Mouse (Mus musculus) stomach, postnatal 0 days (tissue): Measurements from ENCODE around the gene Rnf121. TPM values are rescaled to one million over a fixed set of nuclear protein-coding genes. Genes with fewer than 3 reads are reported as not detected.

Source experiments
- ATAC-seq: fragments of 200-750 bp; cut with Nextera tagmentation; 2 replicates; pipeline ENCODE4 v1.8.0; 2017; ENCODE audit not compliant: low FRiP score, low TSS enrichment
- DNase-seq: peaks from one replicate; pipeline ENCODE4 v3.0.0-alpha.2; 2016; ENCODE audit warnings: low spot score
- H3K27ac ChIP-seq: fragments of 300-500 bp; sonication (generic); replicated peaks from 2 replicates; pipeline ENCODE4 v1.5.1; 2014; ENCODE audit warnings: mild to moderate bottlenecking, control low read depth
- H3K27me3 ChIP-seq: fragments of 300-500 bp; sonication (generic); 2 replicates; pipeline ENCODE4 v1.6.1; 2014; ENCODE audit warnings: low read length; ENCODE audit not compliant: control insufficient read depth, insufficient read depth
- H3K36me3 ChIP-seq: fragments of 300-500 bp; sonication (generic); 2 replicates; pipeline ENCODE4 v1.6.1; 2014; ENCODE audit warnings: low read length, mixed read lengths; ENCODE audit not compliant: control insufficient read depth, insufficient read depth
- H3K4me1 ChIP-seq: fragments of 300-500 bp; sonication (generic); replicated peaks from 2 replicates; pipeline ENCODE4 v1.6.1; 2014; ENCODE audit warnings: antibody characterized with exemption; ENCODE audit not compliant: control insufficient read depth, insufficient read depth
- H3K4me2 ChIP-seq: fragments of 300-500 bp; sonication (generic); replicated peaks from 2 replicates; pipeline ENCODE4 v1.6.1; 2014; ENCODE audit warnings: low read depth, mild to moderate bottlenecking, control low read depth, moderate library complexity
- H3K4me3 ChIP-seq: fragments of 300-500 bp; sonication (generic); 2 replicates; pipeline ENCODE4 v1.5.1; 2014; ENCODE audit warnings: low read depth, low read length, control low read depth
- H3K9ac ChIP-seq: fragments of 300-500 bp; sonication (generic); 2 replicates; pipeline ENCODE4 v1.6.1; 2014; ENCODE audit warnings: mild to moderate bottlenecking, low read length, control low read depth, mixed read lengths
- H3K9me3 ChIP-seq: fragments of 300-500 bp; sonication (generic); 2 replicates; pipeline ENCODE4 v1.6.1; 2016; ENCODE audit warnings: low read length; ENCODE audit not compliant: control insufficient read depth
- CTCF ChIP-seq: IDR thresholded peaks from 2 replicates; pipeline ENCODE4 v1.5.1; 2016; ENCODE audit warnings: antibody characterized with exemption, low read depth, mild to moderate bottlenecking, moderate library complexity
- EP300 ChIP-seq: optimal IDR thresholded peaks from 2 replicates; pipeline ENCODE3; 2016; ENCODE audit warnings: antibody characterized with exemption
- WGBS: fragments of 180-500 bp; shearing (Covaris S2); extraction: QIAGEN DNeasy Blood & Tissue Kit; methylation state at CpG from one replicate; pipeline ENCODE4 v1.1.7; 2014; 5-methylcytosine and 5-hydroxymethylcytosine counted together
- polyA plus RNA-seq: library from polyadenylated mRNA; unstranded; fragments of >200 nt; fragmentation: Nextera tagmentation; extraction: Ambion mirVana; gene quantifications from 2 replicates; pipeline ENCODE4 v1.2.1, GENCODE M21; 2015

Gene Rnf121
- polyA plus RNA-seq = 18.0 and 18.7 TPM in 2 replicates

- DNase-seq (peak; percentile 95), ATAC-seq (peak; percentile 98)
- TF ChIP-seq CTCF (no peak), EP300 (no peak)
- WGBS = under 1% methylated on average over 56 of the region's 56 CpGs
- Histone ChIP-seq H3K9ac (peak within 1 kb of the TSS; percentile 64), H3K36me3 (no peaks in the 10 kb centered on the region), H3K4me1 (peaks cover 7% of the 10 kb centered on the region; the same call in 1 of the 2 replicates), H3K4me3 (peak within 1 kb of the TSS; percentile 71), H3K27ac (peak within 1 kb of the TSS; percentile 87), H3K9me3 (no peaks in the 10 kb centered on the region), H3K4me2 (peak within 1 kb of the TSS; percentile 70), H3K27me3 (no peaks in the 10 kb centered on the region)
Observed at GRCm38 (mm10) chr7:102065046-102065891, at the start of gene Rnf121, which contains the start of the genes Xndc1 and Xntrpc. Gene Rnf121 (minus strand): TSS chr7:102065469. Gene Xndc1 (plus strand): TSS chr7:102065511. Gene Xntrpc (plus strand): TSS chr7:102065713.

DNA sequence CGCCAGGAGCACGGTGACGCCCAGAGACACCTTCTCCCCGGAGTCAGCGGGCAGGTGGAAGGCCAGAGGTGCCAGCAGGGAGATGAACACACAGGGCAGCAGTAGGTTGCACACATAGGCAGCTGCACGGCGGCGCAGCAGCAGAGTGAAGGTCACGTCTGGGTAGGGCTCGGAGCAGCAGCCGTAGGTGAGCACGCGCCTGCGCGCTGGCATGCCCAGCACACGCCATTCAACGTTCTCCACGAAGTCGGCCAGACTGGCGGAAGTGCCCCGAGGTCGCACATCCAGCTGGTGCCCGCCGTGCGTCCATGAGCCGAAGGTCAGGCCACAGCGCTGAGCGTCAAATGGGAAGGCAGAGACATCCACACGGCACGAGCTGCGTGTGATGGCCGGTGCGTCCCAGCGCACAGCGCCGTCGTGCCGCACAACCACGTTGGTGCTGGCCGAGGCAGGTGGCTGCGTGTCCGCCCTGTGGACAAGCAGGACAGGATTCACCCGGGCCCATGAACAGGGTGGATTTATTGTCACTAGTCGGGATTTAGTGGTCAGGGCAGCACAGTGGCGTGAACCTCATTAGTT lies 48.0 kb upstream of the Rnf121 start:
- ATAC-seq (no peak), DNase-seq (no peak)
- H3K27me3 ChIP-seq = no peaks in the 10 kb centered on the region
- H3K27ac ChIP-seq = no peak overlapping the region
- no peak overlapping the region for H3K4me2 ChIP-seq
- no peak for TF ChIP-seq CTCF
- no peak for TF ChIP-seq EP300
- no peak overlapping the region for H3K4me3 ChIP-seq
- H3K9me3 ChIP-seq = no peaks in the 10 kb centered on the region
- 74% methylated on average over 45 of the region's 45 CpGs for WGBS
- no peak overlapping the region for H3K9ac ChIP-seq
- no peaks in the 10 kb centered on the region for H3K36me3 ChIP-seq
- no peaks in the 10 kb centered on the region for H3K4me1 ChIP-seq

GRCm38 (mm10) chr7:102109746-102110145 lies 44.5 kb upstream of the Rnf121 start:
- Histone ChIP-seq H3K36me3 (no peaks in the 10 kb centered on the region), H3K9ac (no peak overlapping the region), H3K4me2 (no peak overlapping the region), H3K27me3 (no peaks in the 10 kb centered on the region), H3K9me3 (no peaks in the 10 kb centered on the region), H3K27ac (no peak overlapping the region), H3K4me1 (no peaks in the 10 kb centered on the region), H3K4me3 (no peak overlapping the region)
- DNase-seq = no peak
- ATAC-seq = no peak
- TF ChIP-seq CTCF = no peak
- TF ChIP-seq EP300 = no peak
- WGBS = 92% methylated on average over 4 of the region's 4 CpGs

DNA sequence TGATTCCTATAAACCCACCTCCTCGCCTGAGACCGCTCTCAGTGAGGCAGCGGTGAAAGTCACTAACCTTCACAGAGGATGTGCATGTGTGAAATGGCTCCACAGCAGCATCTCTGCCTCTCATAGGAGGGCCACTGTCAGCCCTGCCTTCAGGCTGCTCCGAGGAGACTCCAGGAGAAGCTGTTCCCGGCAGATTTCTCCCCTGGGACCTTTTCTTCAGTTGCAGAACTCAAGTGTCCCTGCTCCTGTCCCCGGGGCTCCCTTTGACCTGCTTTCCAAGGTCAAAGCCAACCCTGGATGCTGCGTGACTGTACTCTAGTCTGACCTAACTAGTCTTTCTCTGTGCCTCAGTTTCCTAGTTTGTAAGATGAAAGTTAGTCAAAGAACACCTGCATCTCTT lies 43.9 kb upstream of the Rnf121 start, which contains the start of gene Art5:
TSS of gene Art5 (minus strand) at position 319 of the 400 bp plus-strand sequence.
- H3K27me3 ChIP-seq = no peaks in the 10 kb centered on the region
- no peak within 1 kb of the TSS for H3K4me2 ChIP-seq
- no peak for TF ChIP-seq CTCF
- TF ChIP-seq EP300 = no peak
- no peaks in the 10 kb centered on the region for H3K9me3 ChIP-seq
- H3K27ac ChIP-seq = no peak within 1 kb of the TSS
- no peak within 1 kb of the TSS for H3K4me3 ChIP-seq
- DNase-seq (no peak), ATAC-seq (no peak)
- no peak within 1 kb of the TSS for H3K9ac ChIP-seq
- no peaks in the 10 kb centered on the region for H3K36me3 ChIP-seq
- 80% methylated on average over 7 of the region's 7 CpGs for WGBS
- H3K4me1 ChIP-seq = no peaks in the 10 kb centered on the region

- WGBS = 73% methylated on average over 1 of the region's 1 CpGs
- Histone ChIP-seq H3K9me3 (no peaks in the 10 kb centered on the region), H3K4me2 (no peak overlapping the region), H3K9ac (no peak overlapping the region), H3K4me3 (no peak overlapping the region), H3K36me3 (no peaks in the 10 kb centered on the region), H3K4me1 (no peaks in the 10 kb centered on the region), H3K27ac (no peak overlapping the region), H3K27me3 (no peaks in the 10 kb centered on the region)
- DNase-seq = no peak
- no peak for ATAC-seq
- TF ChIP-seq EP300 (no peak), CTCF (no peak)
Observed at GRCm38 (mm10) chr7:102108206-102108605, 42.9 kb upstream of the Rnf121 start.
